Mouse (Mus musculus): ENCODE measurements at regions not wholly inside any gene's neighbourhood (a gene's known extent, or its start where the extent isn't known, plus 50 kb on each side); places are given as distances from the start of the nearest gene placed in this dataset.
A peak's percentile ranks its signal among the peaks of the same experiment; 100 is the strongest.

- no peaks in the 10 kb centered on the region for H3K27me3 ChIP-seq (ENCODE audit: insufficient read depth, low read length)
- no peak overlapping the region for H3K27ac ChIP-seq
- H3K9ac ChIP-seq (replicated peaks; ENCODE audit: low read length): no peak overlapping the region
- no peak for ATAC-seq
- no peak for TF ChIP-seq CTCF (IDR thresholded peaks at IDR 0.05; ENCODE audit: low read depth)
- H3K9me3 ChIP-seq (ENCODE audit: low read length): no peaks in the 10 kb centered on the region
- 90% methylated on average over 2 of the region's 2 CpGs for WGBS
- no peaks in the 10 kb centered on the region for H3K36me3 ChIP-seq (ENCODE audit: insufficient read depth, low read length)
- no peak for DNase-seq (ENCODE audit: low spot score)
- no peak overlapping the region for H3K4me2 ChIP-seq (ENCODE audit: low read depth, low read length)
- H3K4me1 ChIP-seq (ENCODE audit: insufficient read depth, low read length): no peaks in the 10 kb centered on the region
- H3K4me3 ChIP-seq (ENCODE audit: low read length): no peak overlapping the region
These were observed 169.6 kb upstream of the Tas2r134 start for GRCm38 (mm10) chr2:51457717-51458116.

GRCm38 (mm10) chr2:51452816-51453215, 174.5 kb upstream of the Tas2r134 start:
- no peaks in the 10 kb centered on the region for H3K36me3 ChIP-seq (ENCODE audit: insufficient read depth, low read length)
- H3K4me3 ChIP-seq (ENCODE audit: low read length): no peak overlapping the region
- H3K27ac ChIP-seq: no peak overlapping the region
- H3K9me3 ChIP-seq (ENCODE audit: low read length): no peaks in the 10 kb centered on the region
- H3K4me1 ChIP-seq (ENCODE audit: insufficient read depth, low read length): no peaks in the 10 kb centered on the region
- H3K4me2 ChIP-seq (ENCODE audit: low read depth, low read length): no peak overlapping the region
- DNase-seq (ENCODE audit: low spot score) (peak; percentile 43), ATAC-seq (no peak)
- no peaks in the 10 kb centered on the region for H3K27me3 ChIP-seq (ENCODE audit: insufficient read depth, low read length)
- 57% methylated on average over 7 of the region's 7 CpGs for WGBS
- TF ChIP-seq CTCF (IDR thresholded peaks at IDR 0.05; ENCODE audit: low read depth): no peak
- H3K9ac ChIP-seq (replicated peaks; ENCODE audit: low read length): no peak overlapping the region

DNA sequence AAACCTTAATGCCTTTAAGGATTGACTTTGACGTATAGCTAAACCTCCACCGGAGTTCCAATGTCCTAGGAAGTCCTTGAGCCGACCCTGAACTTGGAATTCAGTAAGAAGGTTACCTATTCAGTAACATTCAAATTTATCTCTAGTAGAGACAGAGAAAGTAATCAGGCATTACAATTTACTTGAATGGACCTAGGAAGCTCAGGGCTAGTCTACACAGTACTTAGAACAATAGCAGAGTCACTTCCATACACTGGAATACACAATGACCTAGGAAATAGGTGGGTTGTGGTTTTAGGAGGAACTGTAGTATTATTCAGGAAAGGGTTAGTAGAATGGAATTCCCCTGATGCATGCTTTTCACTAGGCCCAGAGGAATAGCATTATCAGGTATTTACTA, 179.2 kb upstream of the Tas2r134 start:
- TF ChIP-seq CTCF (IDR thresholded peaks at IDR 0.05; ENCODE audit: low read depth): no peak
- Histone ChIP-seq H3K36me3 (ENCODE audit: insufficient read depth, low read length) (no peaks in the 10 kb centered on the region), H3K27ac (no peak overlapping the region), H3K27me3 (ENCODE audit: insufficient read depth, low read length) (no peaks in the 10 kb centered on the region), H3K9me3 (ENCODE audit: low read length) (no peaks in the 10 kb centered on the region), H3K4me3 (ENCODE audit: low read length) (no peak overlapping the region), H3K4me2 (ENCODE audit: low read depth, low read length) (no peak overlapping the region), H3K4me1 (ENCODE audit: insufficient read depth, low read length) (no peaks in the 10 kb centered on the region), H3K9ac (replicated peaks; ENCODE audit: low read length) (no peak overlapping the region)
- ATAC-seq (no peak), DNase-seq (ENCODE audit: low spot score) (no peak)
- WGBS: 96% methylated on average over 3 of the region's 3 CpGs

GRCm38 (mm10) chr2:51447616-51448015, 179.7 kb upstream of the Tas2r134 start:
- Histone ChIP-seq H3K27me3 (ENCODE audit: insufficient read depth, low read length) (no peaks in the 10 kb centered on the region), H3K4me2 (ENCODE audit: low read depth, low read length) (no peak overlapping the region), H3K9ac (replicated peaks; ENCODE audit: low read length) (no peak overlapping the region), H3K4me1 (ENCODE audit: insufficient read depth, low read length) (no peaks in the 10 kb centered on the region), H3K9me3 (ENCODE audit: low read length) (no peaks in the 10 kb centered on the region), H3K27ac (no peak overlapping the region), H3K36me3 (ENCODE audit: insufficient read depth, low read length) (no peaks in the 10 kb centered on the region), H3K4me3 (ENCODE audit: low read length) (no peak overlapping the region)
- no peak for DNase-seq (ENCODE audit: low spot score)
- no peak for ATAC-seq
- no peak for TF ChIP-seq CTCF (IDR thresholded peaks at IDR 0.05; ENCODE audit: low read depth)
- 92% methylated on average over 5 of the region's 5 CpGs for WGBS

DNA sequence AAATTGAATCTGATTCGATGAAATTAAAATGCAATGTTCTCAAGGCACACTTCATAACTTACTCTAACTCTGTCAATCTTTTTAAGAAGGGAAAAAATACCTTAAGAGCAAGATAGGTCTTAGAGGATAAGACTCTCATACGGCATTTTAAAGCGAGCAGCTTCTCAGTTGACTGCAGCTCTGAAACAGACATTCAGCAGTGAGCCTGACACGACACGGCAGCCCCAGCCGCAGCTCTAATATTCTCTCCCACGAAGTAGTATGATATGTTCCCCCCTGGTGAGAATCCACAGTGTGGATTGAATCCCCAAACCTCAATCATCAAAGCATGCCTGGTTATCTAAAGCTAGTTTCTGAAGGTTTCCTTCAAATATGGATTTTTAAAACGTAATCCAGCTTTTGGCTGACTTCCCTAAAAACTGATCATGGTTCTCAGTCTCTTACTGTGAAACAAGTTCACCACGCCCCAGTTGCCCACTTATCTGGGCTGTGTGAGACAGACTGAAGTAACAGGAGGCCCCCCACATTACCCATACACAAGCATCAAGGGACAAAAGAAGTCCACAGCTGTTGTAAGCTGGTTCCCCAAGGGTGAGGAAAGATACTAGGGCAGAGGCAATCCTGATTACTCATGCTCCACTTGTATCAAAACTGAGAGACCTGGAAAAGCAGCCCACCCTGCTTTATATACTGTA, 182.8 kb upstream of the Tas2r134 start:
- Histone ChIP-seq H3K27me3 (ENCODE audit: insufficient read depth, low read length) (no peaks in the 10 kb centered on the region), H3K4me2 (ENCODE audit: low read depth, low read length) (no peak overlapping the region), H3K9me3 (ENCODE audit: low read length) (no peaks in the 10 kb centered on the region), H3K36me3 (ENCODE audit: insufficient read depth, low read length) (no peaks in the 10 kb centered on the region), H3K27ac (no peak overlapping the region), H3K4me3 (ENCODE audit: low read length) (no peak overlapping the region), H3K9ac (replicated peaks; ENCODE audit: low read length) (no peak overlapping the region), H3K4me1 (ENCODE audit: insufficient read depth, low read length) (no peaks in the 10 kb centered on the region)
- ATAC-seq: no peak
- WGBS: 45% methylated on average over 9 of the region's 9 CpGs
- no peak for DNase-seq (ENCODE audit: low spot score)
- TF ChIP-seq CTCF (IDR thresholded peaks at IDR 0.05; ENCODE audit: low read depth): no peak

GRCm38 (mm10) chr2:51443946-51444345, 183.4 kb upstream of the Tas2r134 start:
- Histone ChIP-seq H3K27ac (no peak overlapping the region), H3K27me3 (ENCODE audit: insufficient read depth, low read length) (no peaks in the 10 kb centered on the region), H3K4me2 (ENCODE audit: low read depth, low read length) (no peak overlapping the region), H3K4me1 (ENCODE audit: insufficient read depth, low read length) (no peaks in the 10 kb centered on the region), H3K9ac (replicated peaks; ENCODE audit: low read length) (no peak overlapping the region), H3K36me3 (ENCODE audit: insufficient read depth, low read length) (no peaks in the 10 kb centered on the region), H3K9me3 (ENCODE audit: low read length) (no peaks in the 10 kb centered on the region), H3K4me3 (ENCODE audit: low read length) (no peak overlapping the region)
- no peak for ATAC-seq
- no peak for DNase-seq (ENCODE audit: low spot score)
- WGBS: 44% methylated on average over 3 of the region's 3 CpGs
- TF ChIP-seq CTCF (IDR thresholded peaks at IDR 0.05; ENCODE audit: low read depth): no peak

GRCm38 (mm10) chr2:51439047-51439446, 188.3 kb upstream of the Tas2r134 start:
- Histone ChIP-seq H3K27ac (no peak overlapping the region), H3K4me2 (ENCODE audit: low read depth, low read length) (no peak overlapping the region), H3K9me3 (ENCODE audit: low read length) (no peaks in the 10 kb centered on the region), H3K4me3 (ENCODE audit: low read length) (no peak overlapping the region), H3K9ac (replicated peaks; ENCODE audit: low read length) (no peak overlapping the region), H3K27me3 (ENCODE audit: insufficient read depth, low read length) (no peaks in the 10 kb centered on the region), H3K36me3 (ENCODE audit: insufficient read depth, low read length) (no peaks in the 10 kb centered on the region), H3K4me1 (ENCODE audit: insufficient read depth, low read length) (no peaks in the 10 kb centered on the region)
- TF ChIP-seq CTCF (IDR thresholded peaks at IDR 0.05; ENCODE audit: low read depth): no peak
- no peak for ATAC-seq
- 76% methylated on average over 1 of the region's 1 CpGs for WGBS
- no peak for DNase-seq (ENCODE audit: low spot score)
